Mouse (Mus musculus): ENCODE data around the gene Fau. TPM values are rescaled to one million over a fixed set of nuclear protein-coding genes. Genes with fewer than 3 reads are reported as not detected.

Gene Fau
- total RNA-seq, 2 experiments from 2014 or later: 1,307 to 2,866 TPM

Other genes with a start within 250 kb of the Fau start
- gene Frmd8, start 182.6 kb upstream of the Fau start, total RNA-seq (2014; fragmentation: Nextera tagmentation): 12.5 and 14.1 TPM in 2 replicates
- 10.7 and 14.3 TPM in 2 replicates for gene Frmd8, start 182.6 kb upstream of the Fau start, total RNA-seq (2017)
- gene Slc25a45, start 180.0 kb upstream of the Fau start, total RNA-seq (2014; fragmentation: Nextera tagmentation): 10.0 and 20.1 TPM in 2 replicates
- gene Slc25a45, start 180.0 kb upstream of the Fau start, total RNA-seq (2017): 11.7 and 11.9 TPM in 2 replicates
- gene Tigd3, start 163.7 kb upstream of the Fau start, total RNA-seq (2014; fragmentation: Nextera tagmentation): 5.3 and 5.9 TPM in 2 replicates
- 2.2 and 3.1 TPM in 2 replicates for gene Tigd3, start 163.7 kb upstream of the Fau start, total RNA-seq (2017)
- 91.2 and 95.9 TPM in 2 replicates for gene Dpf2, start 144.8 kb upstream of the Fau start, total RNA-seq (2014; fragmentation: Nextera tagmentation)
- gene Dpf2, start 144.8 kb upstream of the Fau start, total RNA-seq (2017): 75.0 and 124 TPM in 2 replicates
- gene Cdc42ep2, start 133.0 kb upstream of the Fau start, total RNA-seq (2014; fragmentation: Nextera tagmentation): 0.77 TPM in 1 of 2 replicates, not detected in the other
- gene Cdc42ep2, start 133.0 kb upstream of the Fau start, total RNA-seq (2017): not detected in 2 replicates
- gene Pola2, start 93.6 kb upstream of the Fau start, total RNA-seq (2014; fragmentation: Nextera tagmentation): 134 and 164 TPM in 2 replicates
- gene Pola2, start 93.6 kb upstream of the Fau start, total RNA-seq (2017): 62.6 and 87.0 TPM in 2 replicates
- not detected in 2 replicates for gene Slc22a20, start 71.7 kb upstream of the Fau start, total RNA-seq (2014; fragmentation: Nextera tagmentation)
- gene Slc22a20, start 71.7 kb upstream of the Fau start, total RNA-seq (2017): not detected in 2 replicates
- gene Capn1, start 41.9 kb upstream of the Fau start, total RNA-seq (2014; fragmentation: Nextera tagmentation): 41.2 and 46.0 TPM in 2 replicates
- gene Capn1, start 41.9 kb upstream of the Fau start, total RNA-seq (2017): 30.6 and 53.5 TPM in 2 replicates
- 31.2 and 52.3 TPM in 2 replicates for gene Syvn1, start 11.3 kb upstream of the Fau start, total RNA-seq (2014; fragmentation: Nextera tagmentation)
- gene Syvn1, start 11.3 kb upstream of the Fau start, total RNA-seq (2017): 5.8 and 7.5 TPM in 2 replicates
- gene Mrpl49, start 59 bp upstream of the Fau start, total RNA-seq (2014; fragmentation: Nextera tagmentation): 54.4 and 64.1 TPM in 2 replicates
- gene Mrpl49, start 59 bp upstream of the Fau start, total RNA-seq (2017): 33.6 and 41.0 TPM in 2 replicates
- gene Znhit2, start 3.3 kb downstream of the Fau start, total RNA-seq (2014; fragmentation: Nextera tagmentation): 11.5 and 16.7 TPM in 2 replicates
- 10.7 and 11.2 TPM in 2 replicates for gene Znhit2, start 3.3 kb downstream of the Fau start, total RNA-seq (2017)
- 13.7 and 14.7 TPM in 2 replicates for gene Tm7sf2, start 10.5 kb downstream of the Fau start, total RNA-seq (2014; fragmentation: Nextera tagmentation)
- 3.6 and 4.8 TPM in 2 replicates for gene Tm7sf2, start 10.5 kb downstream of the Fau start, total RNA-seq (2017)
- 45.2 and 61.4 TPM in 2 replicates for gene Vps51, start 19.4 kb downstream of the Fau start, total RNA-seq (2014; fragmentation: Nextera tagmentation)
- gene Vps51, start 19.4 kb downstream of the Fau start, total RNA-seq (2017): 33.9 and 40.6 TPM in 2 replicates
- not detected in 2 replicates for gene Tmem262, start 22.2 kb downstream of the Fau start, total RNA-seq (2014; fragmentation: Nextera tagmentation)
- gene Tmem262, start 22.2 kb downstream of the Fau start, total RNA-seq (2017): not detected in 2 replicates
- not detected in 2 replicates for gene Gm28374, start 24.4 kb downstream of the Fau start, total RNA-seq (2014; fragmentation: Nextera tagmentation)
- 0.99 TPM in 1 of 2 replicates, not detected in the other for gene Gm28374, start 24.4 kb downstream of the Fau start, total RNA-seq (2017)
- gene Zfpl1, start 27.1 kb downstream of the Fau start, total RNA-seq (2014; fragmentation: Nextera tagmentation): 20.4 and 38.0 TPM in 2 replicates
- gene Zfpl1, start 27.1 kb downstream of the Fau start, total RNA-seq (2017): 34.2 and 34.8 TPM in 2 replicates
- 47.6 and 48.9 TPM in 2 replicates for gene Cdca5, start 27.1 kb downstream of the Fau start, total RNA-seq (2014; fragmentation: Nextera tagmentation)
- gene Cdca5, start 27.1 kb downstream of the Fau start, total RNA-seq (2017): 25.2 and 25.9 TPM in 2 replicates
- 3.5 and 5.7 TPM in 2 replicates for gene AC131692.1, start 36.6 kb downstream of the Fau start, total RNA-seq (2014; fragmentation: Nextera tagmentation)
- gene AC131692.1, start 36.6 kb downstream of the Fau start, total RNA-seq (2017): 0.95 and 1.6 TPM in 2 replicates
- 1.5 and 2.1 TPM in 2 replicates for gene Naaladl1, start 47.9 kb downstream of the Fau start, total RNA-seq (2014; fragmentation: Nextera tagmentation)
- gene Naaladl1, start 47.9 kb downstream of the Fau start, total RNA-seq (2017): not detected in 2 replicates
- 18.8 and 20.9 TPM in 2 replicates for gene Sac3d1, start 60.8 kb downstream of the Fau start, total RNA-seq (2014; fragmentation: Nextera tagmentation)
- 7.7 and 9.3 TPM in 2 replicates for gene Sac3d1, start 60.8 kb downstream of the Fau start, total RNA-seq (2017)
- 15.2 and 24.6 TPM in 2 replicates for gene Snx15, start 70.5 kb downstream of the Fau start, total RNA-seq (2014; fragmentation: Nextera tagmentation)
- gene Snx15, start 70.5 kb downstream of the Fau start, total RNA-seq (2017): 7.0 and 13.2 TPM in 2 replicates
- 2.0 TPM in 1 of 2 replicates, not detected in the other for gene Batf2, start 83.1 kb downstream of the Fau start, total RNA-seq (2014; fragmentation: Nextera tagmentation)
- gene Batf2, start 83.1 kb downstream of the Fau start, total RNA-seq (2017): 0.42 TPM in 1 of 2 replicates, not detected in the other
- gene Arl2, start 83.7 kb downstream of the Fau start, total RNA-seq (2014; fragmentation: Nextera tagmentation): 43.2 and 45.4 TPM in 2 replicates
- 26.4 and 38.6 TPM in 2 replicates for gene Arl2, start 83.7 kb downstream of the Fau start, total RNA-seq (2017)
- gene Majin, start 126.5 kb downstream of the Fau start, total RNA-seq (2014; fragmentation: Nextera tagmentation): not detected in 2 replicates
- not detected in 2 replicates for gene Majin, start 126.5 kb downstream of the Fau start, total RNA-seq (2017)
- gene Gpha2, start 168.5 kb downstream of the Fau start, total RNA-seq (2014; fragmentation: Nextera tagmentation): not detected in 2 replicates
- not detected in 2 replicates for gene Gpha2, start 168.5 kb downstream of the Fau start, total RNA-seq (2017)
- 10.9 and 24.0 TPM in 2 replicates for gene Ppp2r5b, start 178.0 kb downstream of the Fau start, total RNA-seq (2014; fragmentation: Nextera tagmentation)
- gene Ppp2r5b, start 178.0 kb downstream of the Fau start, total RNA-seq (2017): 8.6 and 10.3 TPM in 2 replicates
- gene Atg2a, start 183.8 kb downstream of the Fau start, total RNA-seq (2014; fragmentation: Nextera tagmentation): 22.6 and 30.2 TPM in 2 replicates
- gene Atg2a, start 183.8 kb downstream of the Fau start, total RNA-seq (2017): 5.8 and 11.8 TPM in 2 replicates
- 50.0 and 60.7 TPM in 2 replicates for gene Ehd1, start 218.9 kb downstream of the Fau start, total RNA-seq (2014; fragmentation: Nextera tagmentation)
- 26.7 and 62.5 TPM in 2 replicates for gene Ehd1, start 218.9 kb downstream of the Fau start, total RNA-seq (2017)
- 3.4 and 4.4 TPM in 2 replicates for gene Cdc42bpg, start 248.6 kb downstream of the Fau start, total RNA-seq (2014; fragmentation: Nextera tagmentation)
- gene Cdc42bpg, start 248.6 kb downstream of the Fau start, total RNA-seq (2017): 3.1 and 3.7 TPM in 2 replicates

All from megakaryocyte-erythroid progenitor cell, adult 5-6 weeks (primary cell).